Mouse (Mus musculus) G1E (cell line): Measurements from ENCODE around the gene Acin1.

ENCODE experiments used
- CTCF ChIP-seq: IDR thresholded peaks from 2 replicates; pipeline ENCODE4 v1.5.1; 2012; ENCODE audit warnings: low read depth, low read length, inconsistent platforms, mixed read lengths
- GATA1 ChIP-seq: IDR thresholded peaks from 2 replicates; pipeline ENCODE4 v1.6.1; 2012; ENCODE audit warnings: borderline replicate concordance, low read length, inconsistent platforms, mixed read lengths
- POLR2AphosphoS5 ChIP-seq: IDR thresholded peaks from 2 replicates; pipeline ENCODE4 v1.6.1; 2012; ENCODE audit warnings: low read depth, low read length, inconsistent platforms; ENCODE audit not compliant: insufficient replicate concordance
- TAL1 ChIP-seq: conservative IDR thresholded peaks from 2 replicates; pipeline ENCODE4 v1.6.1; 2012; ENCODE audit warnings: low read depth, low read length, inconsistent platforms, mixed read lengths

DNA sequence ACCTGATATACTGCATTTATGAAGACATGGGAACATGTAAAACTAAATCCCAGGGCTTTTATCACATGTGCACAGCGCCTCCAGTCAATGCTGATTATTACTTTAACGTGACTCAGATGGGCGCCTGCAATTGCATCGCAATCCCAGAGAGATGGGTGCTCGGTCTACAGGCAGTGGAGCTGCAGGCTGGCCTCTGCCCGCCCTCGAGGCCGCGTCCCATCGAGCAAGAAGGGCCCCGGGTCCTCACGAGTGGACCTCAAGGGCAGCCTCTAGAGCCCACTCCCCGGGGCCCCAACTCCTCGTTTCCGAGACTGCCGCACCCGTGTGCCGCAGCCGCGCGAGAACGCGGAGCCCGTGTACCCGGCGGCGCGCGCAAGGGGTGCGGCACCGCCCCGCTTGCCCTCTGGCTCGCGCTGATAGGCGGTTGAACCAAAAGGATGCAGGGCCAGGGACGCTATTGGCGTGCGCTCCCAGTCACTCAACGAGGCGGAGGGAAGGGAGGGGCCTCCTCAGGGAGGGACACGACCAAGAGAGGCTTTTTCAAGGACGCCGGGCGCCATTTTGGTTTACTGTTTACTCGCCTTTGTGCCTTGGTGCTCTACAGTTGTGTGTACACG is 83.6 kb downstream of the Acin1 start:
- TF ChIP-seq CTCF (no peak), GATA1 (no peak), TAL1 (no peak), POLR2AphosphoS5 (no peak)
